Mouse (Mus musculus) kidney, embryonic 15.5 days (tissue): ENCODE data around the gene Fam166a. TPM values are rescaled to one million over a fixed set of nuclear protein-coding genes. Genes with fewer than 3 reads are reported as not detected.
A peak's percentile ranks its signal among the peaks of the same experiment; 100 is the strongest.
"Not testable (repeated sequence)": the region's sequence is repeated elsewhere in the genome, so short reads cannot be mapped to it uniquely, and the experiment has no call there.

Experiments used
- ATAC-seq: fragments of 200-750 bp; cut with Nextera tagmentation; replicated peaks from 2 replicates; pipeline ENCODE4 v1.8.0; 2017; ENCODE audit warnings: moderate TSS enrichment; ENCODE audit not compliant: low FRiP score
- H3K27ac ChIP-seq: fragments of 300-500 bp; sonication (generic); 2 replicates; pipeline ENCODE4 v1.5.1; 2015; ENCODE audit warnings: mild to moderate bottlenecking, inconsistent platforms
- H3K27me3 ChIP-seq: fragments of 300-500 bp; sonication (generic); 2 replicates; pipeline ENCODE4 v1.6.1; 2015; ENCODE audit warnings: inconsistent platforms
- H3K36me3 ChIP-seq: fragments of 300-500 bp; sonication (generic); 2 replicates; pipeline ENCODE4 v1.6.1; 2015; ENCODE audit warnings: inconsistent platforms
- H3K4me1 ChIP-seq: fragments of 300-500 bp; sonication (generic); 2 replicates; pipeline ENCODE4 v1.6.1; 2015; ENCODE audit warnings: inconsistent platforms
- H3K4me2 ChIP-seq: fragments of 300-500 bp; sonication (generic); 2 replicates; pipeline ENCODE4 v1.6.1; 2015; ENCODE audit warnings: moderate library complexity, mild to moderate bottlenecking, inconsistent platforms
- H3K4me3 ChIP-seq: fragments of 300-500 bp; sonication (generic); replicated peaks from 2 replicates; pipeline ENCODE4 v1.5.1; 2015; ENCODE audit warnings: mild to moderate bottlenecking, inconsistent platforms
- H3K9ac ChIP-seq: fragments of 300-500 bp; sonication (generic); 2 replicates; pipeline ENCODE4 v1.6.1; 2015; ENCODE audit warnings: mild to moderate bottlenecking, inconsistent platforms
- H3K9me3 ChIP-seq: fragments of 300-500 bp; sonication (generic); replicated peaks from 2 replicates; pipeline ENCODE4 v1.6.1; 2016; ENCODE audit warnings: inconsistent platforms
- WGBS: fragments of 180-500 bp; shearing (Covaris S2); methylation state at CpG from one replicate; pipeline ENCODE4 v1.1.7; 2015; ENCODE audit warnings: mixed read lengths; 5-methylcytosine and 5-hydroxymethylcytosine counted together
- polyA plus RNA-seq: library from polyadenylated mRNA; unstranded; fragments of >200 nt; fragmentation: Nextera tagmentation; extraction: Ambion mirVana; gene quantifications from 2 replicates; pipeline ENCODE4 v1.2.1, GENCODE M21; 2015

The Fam166a gene
- polyA plus RNA-seq, 1 experiment from 2014 or later = 1.4 TPM

- H3K27ac ChIP-seq = no peak overlapping the region
- no peak for ATAC-seq
- no peak overlapping the region for H3K4me2 ChIP-seq
- H3K9me3 ChIP-seq = no peaks in the 10 kb centered on the region
- H3K4me1 ChIP-seq = peaks cover 38% of the 10 kb centered on the region
- H3K9ac ChIP-seq = no peak overlapping the region
- 79% methylated on average over 3 of the region's 3 CpGs for WGBS
- H3K4me3 ChIP-seq = no peak overlapping the region
- H3K27me3 ChIP-seq = peaks cover 28% of the 10 kb centered on the region
- no peaks in the 10 kb centered on the region for H3K36me3 ChIP-seq
These were observed 21.2 kb downstream of the Fam166a start for GRCm38 (mm10) chr2:25239766-25240165.

- H3K36me3 ChIP-seq = no peaks in the 10 kb centered on the region; the same call in 1 of the 2 replicates
- WGBS = 46% methylated on average over 8 of the region's 8 CpGs
- peak overlapping the region; percentile 62 for H3K4me3 ChIP-seq
- peak overlapping the region; percentile 32 for H3K9ac ChIP-seq
- peak overlapping the region; percentile 99 for H3K4me2 ChIP-seq
- peaks cover 28% of the 10 kb centered on the region for H3K27me3 ChIP-seq
- H3K9me3 ChIP-seq = no peaks in the 10 kb centered on the region
- ATAC-seq = no peak; the same call in 1 of the 2 replicates
- peaks cover 38% of the 10 kb centered on the region for H3K4me1 ChIP-seq
- peak overlapping the region; percentile 78 for H3K27ac ChIP-seq
These were observed 21.8 kb downstream of the Fam166a start for GRCm38 (mm10) chr2:25240310-25240709.

- peak; percentile 85 for ATAC-seq
- Histone ChIP-seq H3K27ac (peak overlapping the region; percentile 78), H3K4me2 (peak overlapping the region; percentile 99), H3K9ac (peak overlapping the region; percentile 32), H3K4me1 (peaks cover 38% of the 10 kb centered on the region), H3K27me3 (peaks cover 28% of the 10 kb centered on the region), H3K36me3 (peaks cover under 1% of the 10 kb centered on the region; the same call in 1 of the 2 replicates), H3K4me3 (peak overlapping the region; percentile 62), H3K9me3 (no peaks in the 10 kb centered on the region)
- 1% methylated on average over 29 of the region's 29 CpGs for WGBS
These were observed 22.3 kb downstream of the Fam166a start for GRCm38 (mm10) chr2:25240723-25241437.

GRCm38 (mm10) chr2:25241438-25241775 is 22.9 kb downstream of the Fam166a start:
- Histone ChIP-seq H3K4me2 (peak overlapping the region; percentile 99), H3K4me3 (peak overlapping the region; percentile 62), H3K4me1 (peaks cover 36% of the 10 kb centered on the region), H3K36me3 (peaks cover 6% of the 10 kb centered on the region), H3K9ac (no peak overlapping the region), H3K27ac (peak overlapping the region; percentile 78), H3K9me3 (no peaks in the 10 kb centered on the region), H3K27me3 (peaks cover 28% of the 10 kb centered on the region)
- WGBS = 18% methylated on average over 6 of the region's 6 CpGs
- ATAC-seq = peak; percentile 19

- peak within 1 kb of the TSS; percentile 99 for H3K4me2 ChIP-seq
- peak within 1 kb of the TSS; percentile 62 for H3K4me3 ChIP-seq
- peaks cover 33% of the 10 kb centered on the region for H3K4me1 ChIP-seq
- H3K9me3 ChIP-seq = no peaks in the 10 kb centered on the region
- peaks cover 13% of the 10 kb centered on the region for H3K36me3 ChIP-seq
- ATAC-seq = no peak
- 0% methylated on average over 53 of the region's 59 CpGs for WGBS
- H3K9ac ChIP-seq = peak within 1 kb of the TSS; percentile 63
- H3K27ac ChIP-seq = peak within 1 kb of the TSS; percentile 78
- H3K27me3 ChIP-seq = peaks cover 28% of the 10 kb centered on the region
These were observed 23.6 kb downstream of the Fam166a start, which contains the start of the genes Rnf208 and Cysrt1 for GRCm38 (mm10) chr2:25242101-25242506. Rnf208 (plus strand) TSS chr2:25242255. Cysrt1 (minus strand) TSS chr2:25242452.

GRCm38 (mm10) chr2:25243342-25243741 is 24.8 kb downstream of the Fam166a start:
- Histone ChIP-seq H3K9ac (peak overlapping the region; percentile 63; the same call in 1 of the 2 replicates), H3K9me3 (no peaks in the 10 kb centered on the region), H3K27ac (no peak overlapping the region), H3K4me3 (peak overlapping the region; percentile 62; the same call in 1 of the 2 replicates), H3K4me2 (peak overlapping the region; percentile 99; the same call in 1 of the 2 replicates), H3K36me3 (peaks cover 25% of the 10 kb centered on the region), H3K27me3 (peaks cover 28% of the 10 kb centered on the region), H3K4me1 (peaks cover 33% of the 10 kb centered on the region)
- no peak for ATAC-seq
- 79% methylated on average over 8 of the region's 8 CpGs for WGBS

- Histone ChIP-seq H3K27me3 (peaks cover 28% of the 10 kb centered on the region), H3K27ac (no peak overlapping the region), H3K4me1 (peaks cover 33% of the 10 kb centered on the region), H3K36me3 (peaks cover 32% of the 10 kb centered on the region), H3K9ac (no peak overlapping the region), H3K9me3 (no peaks in the 10 kb centered on the region), H3K4me2 (no peak overlapping the region), H3K4me3 (no peak overlapping the region)
- no peak for ATAC-seq
- WGBS = 89% methylated on average over 4 of the region's 4 CpGs
These were observed 25.6 kb downstream of the Fam166a start for GRCm38 (mm10) chr2:25244144-25244543.

GRCm38 (mm10) chr2:25246183-25247072 is 27.9 kb downstream of the Fam166a start, which contains the start of gene AL732309.1:
AL732309.1 (minus strand) TSS chr2:25246863.
- Histone ChIP-seq H3K27ac (no peak within 1 kb of the TSS), H3K4me3 (no peak within 1 kb of the TSS), H3K27me3 (peaks cover 23% of the 10 kb centered on the region), H3K9me3 (no peaks in the 10 kb centered on the region), H3K4me2 (no peak within 1 kb of the TSS), H3K4me1 (peaks cover 19% of the 10 kb centered on the region), H3K9ac (no peak within 1 kb of the TSS), H3K36me3 (peaks cover 54% of the 10 kb centered on the region)
- ATAC-seq = no peak
- WGBS = 85% methylated on average over 10 of the region's 10 CpGs

GRCm38 (mm10) chr2:25252331-25252730 is 33.8 kb downstream of the Fam166a start:
- Histone ChIP-seq H3K36me3 (peaks cover 62% of the 10 kb centered on the region), H3K4me2 (no peak overlapping the region), H3K9me3 (no peaks in the 10 kb centered on the region), H3K4me3 (no peak overlapping the region), H3K27ac (no peak overlapping the region), H3K4me1 (peaks cover 20% of the 10 kb centered on the region), H3K9ac (no peak overlapping the region), H3K27me3 (no peaks in the 10 kb centered on the region)
- 88% methylated on average over 1 of the region's 1 CpGs for WGBS
- ATAC-seq = no peak

- ATAC-seq = peak; percentile 82
- H3K4me3 ChIP-seq = peak within 1 kb of the TSS; percentile 75
- H3K9me3 ChIP-seq = no peaks in the 10 kb centered on the region
- peak within 1 kb of the TSS; percentile 84 for H3K9ac ChIP-seq
- peaks cover 20% of the 10 kb centered on the region for H3K4me1 ChIP-seq
- H3K27me3 ChIP-seq = no peaks in the 10 kb centered on the region
- peak within 1 kb of the TSS; percentile 89 for H3K4me2 ChIP-seq
- H3K36me3 ChIP-seq = peaks cover 33% of the 10 kb centered on the region
- WGBS = under 1% methylated on average over 39 of the region's 39 CpGs
- peak within 1 kb of the TSS; percentile 81 for H3K27ac ChIP-seq
These were observed 36.8 kb downstream of the Fam166a start, which contains the start of gene Tmem203 for GRCm38 (mm10) chr2:25255284-25255779. Tmem203 (plus strand) TSS chr2:25255439.

- peak overlapping the region; percentile 75 for H3K4me3 ChIP-seq
- peak overlapping the region; percentile 84; the same call in 1 of the 2 replicates for H3K9ac ChIP-seq
- not testable (repeated sequence) for H3K9me3 ChIP-seq, ATAC-seq, H3K27ac ChIP-seq, H3K27me3 ChIP-seq
- 56% methylated on average over 12 of the region's 12 CpGs for WGBS
- H3K36me3 ChIP-seq = peaks cover 21% of the 10 kb centered on the region
- peak overlapping the region; percentile 89 for H3K4me2 ChIP-seq
- H3K4me1 ChIP-seq = peaks cover 20% of the 10 kb centered on the region
These were observed 38.0 kb downstream of the Fam166a start for GRCm38 (mm10) chr2:25256443-25257109.
